Mouse (Mus musculus) CH12.LX (cell line): ENCODE measurements around the gene Trim7. TPM values are rescaled to one million over a fixed set of nuclear protein-coding genes. Genes with fewer than 3 reads are reported as not detected.
"Not testable (repeated sequence)": the region's sequence is repeated elsewhere in the genome, so short reads cannot be mapped to it uniquely, and the experiment has no call there.

ENCODE experiments used
- DNase-seq: peaks from one replicate; pipeline ENCODE4 v3.0.0-alpha.2; 2013; ENCODE audit errors: extremely low read depth
- H3K27ac ChIP-seq: 2 replicates; pipeline ENCODE4 v1.5.1; 2012; ENCODE audit warnings: low read depth, mild to moderate bottlenecking, control low read depth, moderate library complexity; ENCODE audit not compliant: insufficient read depth
- H3K27me3 ChIP-seq: replicated peaks from 2 replicates; pipeline ENCODE3; 2012; ENCODE audit warnings: inconsistent platforms
- H3K36me3 ChIP-seq, 2 experiments: replicated peaks in 1 of 2; 2 replicates each; pipeline versions ENCODE3 to v1.6.1; 2012; ENCODE audit warnings: inconsistent platforms in 1 of 2, low read length in 1 of 2, mild to moderate bottlenecking in 1 of 2, mixed read lengths in 1 of 2, moderate library complexity in 1 of 2; ENCODE audit not compliant: control insufficient read depth in 1 of 2, insufficient read depth in 1 of 2
- H3K4me1 ChIP-seq, 2 experiments: 2 replicates each; pipeline ENCODE4 v1.6.1; 2012; ENCODE audit warnings: inconsistent platforms in 1 of 2, moderate library complexity in 1 of 2; ENCODE audit not compliant: insufficient read depth in 2 of 2, control insufficient read depth in 1 of 2
- H3K4me2 ChIP-seq: 2 replicates; pipeline ENCODE4 v1.6.1; 2012; ENCODE audit warnings: low read depth, mild to moderate bottlenecking, control low read depth; ENCODE audit not compliant: poor library complexity, insufficient read depth, severe bottlenecking
- H3K4me3 ChIP-seq, 3 experiments: fragments of 150-350 bp in 1 of 3; sonication (generic) in 1 of 3; replicated peaks in 1 of 3; 2 replicates each; pipeline versions ENCODE3 to v1.5.1; 2011 to 2012; ENCODE audit warnings: low read depth in 2 of 3, low read length in 2 of 3, mild to moderate bottlenecking in 2 of 3, moderate library complexity in 2 of 3, control low read depth in 1 of 3, improper control_type of control experiment in 1 of 3, inconsistent platforms in 1 of 3, mixed read lengths in 1 of 3; ENCODE audit not compliant: poor library complexity in 1 of 3
- H3K79me2 ChIP-seq: replicated peaks from 2 replicates; pipeline ENCODE4 v1.6.1; 2012; ENCODE audit warnings: mild to moderate bottlenecking, moderate library complexity; ENCODE audit not compliant: control insufficient read depth, poor library complexity, insufficient read depth, severe bottlenecking; ENCODE audit errors: extremely low read depth
- H3K9ac ChIP-seq: 2 replicates; pipeline ENCODE4 v1.6.1; 2012; ENCODE audit warnings: low read depth, mild to moderate bottlenecking, control low read depth, moderate library complexity; ENCODE audit not compliant: insufficient read depth
- H3K9me3 ChIP-seq: replicated peaks from 2 replicates; pipeline ENCODE3; 2012; ENCODE audit warnings: low read length, inconsistent platforms, mixed read lengths
- BHLHE40 ChIP-seq: IDR thresholded peaks from 2 replicates; pipeline ENCODE4 v1.6.1; 2011; ENCODE audit warnings: mild to moderate bottlenecking, low read depth, low read length, improper control_type of control experiment
- CHD1 ChIP-seq: IDR thresholded peaks from 2 replicates; pipeline ENCODE4 v1.6.1; 2012; ENCODE audit warnings: low read depth, low read length, improper control_type of control experiment, inconsistent platforms
- ETS1 ChIP-seq: conservative IDR thresholded peaks from 2 replicates; pipeline ENCODE4 v1.6.1; 2012; ENCODE audit warnings: low read depth, mild to moderate bottlenecking, inconsistent platforms, low read length, improper control_type of control experiment, moderate library complexity
- HCFC1 ChIP-seq: IDR thresholded peaks from 2 replicates; pipeline ENCODE4 v1.6.1; 2012; ENCODE audit warnings: low read depth, mild to moderate bottlenecking, inconsistent platforms, low read length, improper control_type of control experiment
- IRF4 ChIP-seq: IDR thresholded peaks from 2 replicates; pipeline ENCODE4 v1.6.1; 2014; ENCODE audit warnings: low read depth, mild to moderate bottlenecking, inconsistent platforms, low read length, improper control_type of control experiment
- JUND ChIP-seq: conservative IDR thresholded peaks from 2 replicates; pipeline ENCODE4 v1.6.1; 2011; ENCODE audit warnings: low read depth, low read length, improper control_type of control experiment
- MAFK ChIP-seq: IDR thresholded peaks from 2 replicates; pipeline ENCODE4 v1.6.1; 2011; ENCODE audit warnings: low read length, improper control_type of control experiment; ENCODE audit not compliant: insufficient replicate concordance
- MAZ ChIP-seq: IDR thresholded peaks from 2 replicates; pipeline ENCODE4 v1.6.1; 2012; ENCODE audit warnings: low read depth, mild to moderate bottlenecking, inconsistent platforms, low read length, improper control_type of control experiment, moderate library complexity
- MXI1 ChIP-seq: IDR thresholded peaks from 2 replicates; pipeline ENCODE4 v1.6.1; 2011; ENCODE audit warnings: mild to moderate bottlenecking, low read depth, low read length, improper control_type of control experiment
- NRF1 ChIP-seq: IDR thresholded peaks from 2 replicates; pipeline ENCODE4 v1.6.1; 2014; ENCODE audit warnings: low read depth, mild to moderate bottlenecking, inconsistent platforms, low read length, improper control_type of control experiment, moderate library complexity
- PAX5 ChIP-seq: IDR thresholded peaks from 2 replicates; pipeline ENCODE4 v1.6.1; 2012; ENCODE audit warnings: low read length, inconsistent platforms, mixed read lengths
- RAD21 ChIP-seq: IDR thresholded peaks from 2 replicates; pipeline ENCODE4 v1.6.1; 2011; ENCODE audit warnings: low read depth, mild to moderate bottlenecking, low read length, improper control_type of control experiment, moderate library complexity
- RCOR1 ChIP-seq: conservative IDR thresholded peaks from 2 replicates; pipeline ENCODE4 v1.6.1; 2012; ENCODE audit warnings: low read depth, mild to moderate bottlenecking, inconsistent platforms, low read length, improper control_type of control experiment
- SIN3A ChIP-seq: IDR thresholded peaks from 2 replicates; pipeline ENCODE4 v1.6.1; 2012; ENCODE audit warnings: low read length, improper control_type of control experiment, inconsistent platforms
- SMC3 ChIP-seq: IDR thresholded peaks from 2 replicates; pipeline ENCODE4 v1.6.1; 2011; ENCODE audit warnings: low read depth, low read length, improper control_type of control experiment
- TCF12 ChIP-seq: IDR thresholded peaks from 2 replicates; pipeline ENCODE4 v1.6.1; 2014; ENCODE audit warnings: low read depth, mild to moderate bottlenecking, inconsistent platforms, low read length, improper control_type of control experiment
- UBTF ChIP-seq: IDR thresholded peaks from 2 replicates; pipeline ENCODE4 v1.6.1; 2012; ENCODE audit warnings: low read depth, mild to moderate bottlenecking, inconsistent platforms, low read length, improper control_type of control experiment, moderate library complexity
- USF2 ChIP-seq: conservative IDR thresholded peaks from 2 replicates; pipeline ENCODE4 v1.6.1; 2011; ENCODE audit warnings: low read depth, low read length, improper control_type of control experiment
- ZC3H11A ChIP-seq: IDR thresholded peaks from 2 replicates; pipeline ENCODE4 v1.6.1; 2012; ENCODE audit warnings: low read depth, mild to moderate bottlenecking, inconsistent platforms, low read length, improper control_type of control experiment
- ZKSCAN1 ChIP-seq: IDR thresholded peaks from 2 replicates; pipeline ENCODE4 v1.6.1; 2012; ENCODE audit warnings: low read depth, inconsistent platforms, low read length, improper control_type of control experiment, borderline replicate concordance
- dilution Hi-C: fragments of 300-500 bp; cut with MboI; formaldehyde crosslinking; loops from 2 replicates; pipeline ENCODE4 v1.14.3; 2020; ENCODE audit warnings: low sequenced_read_pairs; ENCODE audit not compliant: extremely low pct_unique_long_range_greater_than_20kb, extremely low pct_ligation_motif_present
- in situ Hi-C: fragments of 300-500 bp; cut with MboI; formaldehyde crosslinking; loops from 3 replicates; pipeline ENCODE4 v1.14.3; 2019; ENCODE audit warnings: low sequenced_read_pairs, low pct_ligation_motif_present, low pct_unique_long_range_greater_than_20kb, mixed read lengths
- polyA plus RNA-seq: library from polyadenylated mRNA; unstranded; fragments of >175 nt; gene quantifications from 2 replicates; pipeline ENCODE4 v1.2.1, GENCODE M21; 2012; ENCODE audit warnings: low read depth; ENCODE audit not compliant: insufficient read length
- total RNA-seq, 2 experiments: library from RNA; depleted of rRNA; stranded (reverse); fragments of 300-350 nt in 1 of 2; fragments of >200 nt in 1 of 2; gene quantifications; 2 replicates each; pipeline ENCODE4 v1.2.3; 2012 to 2014

Gene Trim7
- total and polyA plus RNA-seq, 3 experiments: 9.2 to 34.6 (median 15.1) TPM

DNA sequence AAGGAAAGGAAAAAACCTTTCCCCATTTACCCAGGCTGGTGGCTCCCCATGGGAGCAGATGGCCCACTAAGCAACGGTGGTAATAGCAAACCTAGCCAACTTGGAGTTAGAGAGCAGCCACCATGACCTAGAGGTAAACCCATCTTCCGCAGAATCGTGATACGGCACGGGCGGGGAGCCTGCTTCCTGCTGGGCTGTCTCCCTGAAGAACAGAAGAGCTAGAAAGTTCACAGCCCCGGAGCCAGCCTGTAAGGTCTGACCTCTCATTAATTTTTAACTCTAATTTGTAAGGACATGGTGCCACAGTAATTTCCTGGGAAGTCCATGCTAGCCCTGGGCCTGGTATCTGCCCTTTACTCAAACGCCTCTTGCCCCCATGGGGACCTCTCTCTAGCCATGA, 35.0 kb upstream of the Trim7 start:
- Histone ChIP-seq H3K36me3 (peaks cover 4 to 25% of the 10 kb centered on the region in 2 experiments), H3K9me3 (no peaks in the 10 kb centered on the region), H3K4me3 (no peak overlapping the region), H3K4me1 (peaks cover 4 to 25% of the 10 kb centered on the region in 2 experiments), H3K79me2 (no peaks in the 10 kb centered on the region), H3K27me3 (no peaks in the 10 kb centered on the region), H3K9ac (no peak overlapping the region), H3K27ac (no peak overlapping the region), H3K4me2 (no peak overlapping the region)
- no peak for DNase-seq
- no peak for TF ChIP-seq PAX5
- TF ChIP-seq RCOR1: no peak
- TF ChIP-seq USF2: no peak
- TF ChIP-seq ZKSCAN1: no peak
- TF ChIP-seq SMC3: no peak
- no peak for TF ChIP-seq SIN3A
- no peak for TF ChIP-seq MXI1
- TF ChIP-seq IRF4: no peak
- TF ChIP-seq MAFK: no peak
- no peak for TF ChIP-seq RAD21
- TF ChIP-seq UBTF: no peak
- TF ChIP-seq NRF1: no peak
- TF ChIP-seq MAZ: no peak
- TF ChIP-seq CHD1: no peak
- dilution Hi-C loops (no loop called here), in situ Hi-C loops (no loop called here)

DNA sequence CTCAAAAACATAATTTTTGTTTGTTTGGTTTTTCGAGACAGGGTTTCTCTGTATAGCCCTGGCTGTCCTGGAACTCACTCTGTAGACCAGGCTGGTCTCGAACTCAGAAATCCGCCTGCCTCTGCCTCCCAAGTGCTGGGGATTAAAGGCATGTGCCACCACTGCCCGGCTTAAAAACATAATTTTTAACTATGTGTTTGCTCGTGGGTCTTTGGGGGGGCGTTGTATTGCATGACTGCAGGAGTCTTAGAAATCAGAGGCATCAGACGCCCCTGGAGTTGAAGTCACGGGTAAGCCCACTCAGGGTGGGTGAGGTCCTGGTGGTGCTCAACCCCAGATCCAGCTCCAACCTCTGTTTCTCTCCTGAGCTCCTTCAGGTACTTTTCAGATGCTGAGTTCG, 34.0 kb upstream of the Trim7 start:
- dilution Hi-C loops, H3K9me3 ChIP-seq, in situ Hi-C loops, H3K4me3 ChIP-seq, H3K27me3 ChIP-seq, H3K79me2 ChIP-seq, H3K27ac ChIP-seq, DNase-seq, H3K4me2 ChIP-seq, H3K9ac ChIP-seq: not testable (repeated sequence)
- Histone ChIP-seq H3K4me1 (peaks cover 4 to 33% of the 10 kb centered on the region in 2 experiments), H3K36me3 (peaks cover 4 to 27% of the 10 kb centered on the region in 2 experiments)

DNA sequence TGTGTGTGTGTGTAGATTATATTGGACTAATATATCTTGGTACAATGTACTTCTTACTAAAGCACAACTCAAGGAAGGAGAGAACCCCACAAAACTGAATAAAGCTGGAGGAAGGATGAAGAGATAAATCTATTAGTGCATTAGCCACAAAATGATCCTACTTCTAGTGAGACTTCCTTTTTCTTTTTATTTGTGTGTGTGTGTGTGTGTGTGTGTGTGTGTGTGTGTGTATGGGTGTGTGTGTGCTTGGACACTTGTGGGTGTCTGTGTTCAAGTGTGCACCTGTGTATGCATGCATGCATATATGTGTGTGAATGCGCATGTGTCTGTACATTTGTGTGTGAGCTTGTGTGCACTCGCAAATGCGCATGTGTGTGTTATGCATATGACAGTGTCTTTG, 32.8 kb upstream of the Trim7 start:
- Histone ChIP-seq H3K27ac (no peak overlapping the region), H3K4me3 (no peak overlapping the region), H3K4me2 (no peak overlapping the region), H3K27me3 (no peaks in the 10 kb centered on the region), H3K4me1 (peaks cover 9 to 38% of the 10 kb centered on the region in 2 experiments), H3K36me3 (peaks cover 4 to 31% of the 10 kb centered on the region in 2 experiments), H3K9me3 (no peaks in the 10 kb centered on the region), H3K79me2 (peaks cover 11% of the 10 kb centered on the region), H3K9ac (no peak overlapping the region)
- dilution Hi-C loops: no loop called here
- in situ Hi-C loops: no loop called here
- TF ChIP-seq ETS1 (no peak), CHD1 (no peak), ZC3H11A (no peak), HCFC1 (no peak), BHLHE40 (no peak), TCF12 (no peak), JUND (no peak)
- DNase-seq: no peak
